Mouse (Mus musculus) left cerebral cortex, adult 11 months (tissue): ENCODE results near the gene Sort1.
"Not testable (repeated sequence)": the region's sequence is repeated elsewhere in the genome, so short reads cannot be mapped to it uniquely, and the experiment has no call there.

Experiments
- DNase-seq: peaks from one replicate; pipeline ENCODE4 v3.0.0; 2022; ENCODE audit warnings: low spot score

The Sort1 gene

GRCm38 (mm10) chr3:108283781-108284601 is at the start of gene Sort1:
TSS of gene Sort1 (plus strand) at chr3:108284082.
- DNase-seq: peak; percentile 87

GRCm38 (mm10) chr3:108237474-108238102 is 46.3 kb upstream of the Sort1 start:
- not testable (repeated sequence) for DNase-seq

- no peak for DNase-seq
These were observed 42.5 kb upstream of the Sort1 start for GRCm38 (mm10) chr3:108241243-108241839.

- no peak for DNase-seq
These were observed 37.0 kb upstream of the Sort1 start for GRCm38 (mm10) chr3:108246857-108247256.

GRCm38 (mm10) chr3:108256719-108257637 is 26.9 kb upstream of the Sort1 start, which contains the start of gene Psma5:
TSS of gene Psma5 (plus strand) at chr3:108256926.
- peak; percentile 93 for DNase-seq

GRCm38 (mm10) chr3:108257831-108258500 is 25.9 kb upstream of the Sort1 start:
- DNase-seq: no peak

- DNase-seq: no peak
These were observed 24.6 kb upstream of the Sort1 start for GRCm38 (mm10) chr3:108259319-108259718.

- DNase-seq: not testable (repeated sequence)
These were observed 4.4 kb upstream of the Sort1 start for GRCm38 (mm10) chr3:108279495-108279894.

GRCm38 (mm10) chr3:108282401-108283240 is 1.3 kb upstream of the Sort1 start:
- DNase-seq: no peak

GRCm38 (mm10) chr3:108283241-108283561 is 681 bp upstream of the Sort1 start:
- DNase-seq: no peak

GRCm38 (mm10) chr3:108285078-108285711 is 1.3 kb downstream of the Sort1 start:
- no peak for DNase-seq

GRCm38 (mm10) chr3:108286671-108287439 is 3.0 kb downstream of the Sort1 start:
- no peak for DNase-seq

- no peak for DNase-seq
These were observed 4.2 kb downstream of the Sort1 start for GRCm38 (mm10) chr3:108287811-108288805.

GRCm38 (mm10) chr3:108289311-108290130 is 5.6 kb downstream of the Sort1 start:
- no peak for DNase-seq

GRCm38 (mm10) chr3:108291036-108291799 is 7.3 kb downstream of the Sort1 start:
- no peak for DNase-seq

- no peak for DNase-seq
These were observed 10.5 kb downstream of the Sort1 start for GRCm38 (mm10) chr3:108294398-108294797.
